Mouse (Mus musculus) neural tube, embryonic 15.5 days (tissue): ENCODE measurements around the gene Ptprcap. TPM values are rescaled to one million over a fixed set of nuclear protein-coding genes. Genes with fewer than 3 reads are reported as not detected.

Experiments used
- ATAC-seq: fragments of 200-750 bp; cut with Nextera tagmentation; 2 replicates; pipeline ENCODE4 v1.8.0; 2017; ENCODE audit warnings: mild to moderate bottlenecking, moderate TSS enrichment, moderate library complexity; ENCODE audit not compliant: low FRiP score
- H3K27ac ChIP-seq: fragments of 300-500 bp; sonication (generic); replicated peaks from 2 replicates; pipeline ENCODE4 v1.5.1; 2015; ENCODE audit warnings: mild to moderate bottlenecking, inconsistent platforms
- H3K27me3 ChIP-seq: fragments of 300-500 bp; sonication (generic); replicated peaks from 2 replicates; pipeline ENCODE4 v1.6.1; 2015; ENCODE audit warnings: inconsistent platforms
- H3K36me3 ChIP-seq: fragments of 300-500 bp; sonication (generic); 2 replicates; pipeline ENCODE4 v1.6.1; 2015; ENCODE audit warnings: inconsistent platforms
- H3K4me1 ChIP-seq: fragments of 300-500 bp; sonication (generic); 2 replicates; pipeline ENCODE4 v1.6.1; 2015; ENCODE audit warnings: inconsistent platforms
- H3K4me2 ChIP-seq: fragments of 300-500 bp; sonication (generic); 2 replicates; pipeline ENCODE4 v1.6.1; 2015; ENCODE audit warnings: inconsistent platforms, mild to moderate bottlenecking, moderate library complexity
- H3K4me3 ChIP-seq: fragments of 300-500 bp; sonication (generic); replicated peaks from 2 replicates; pipeline ENCODE4 v1.5.1; 2015; ENCODE audit warnings: mild to moderate bottlenecking, inconsistent platforms
- H3K9ac ChIP-seq: fragments of 300-500 bp; sonication (generic); replicated peaks from 2 replicates; pipeline ENCODE4 v1.6.1; 2015; ENCODE audit warnings: mild to moderate bottlenecking, inconsistent platforms
- H3K9me3 ChIP-seq: fragments of 300-500 bp; sonication (generic); replicated peaks from 2 replicates; pipeline ENCODE4 v1.6.1; 2016; ENCODE audit warnings: inconsistent platforms
- whole genome bisulfite sequencing: fragments of 180-500 bp; shearing (Covaris S2); methylation state at CpG from one replicate; pipeline ENCODE4 v1.1.7; 2015; ENCODE audit warnings: mixed read lengths; 5-methylcytosine and 5-hydroxymethylcytosine counted together
- polyA plus RNA-seq: library from polyadenylated mRNA; unstranded; fragments of >200 nt; fragmentation: Nextera tagmentation; extraction: Ambion mirVana; gene quantifications from 2 replicates; pipeline ENCODE4 v1.2.1, GENCODE M21; 2015

Gene Ptprcap
- polyA plus RNA-seq, 1 experiment from 2014 or later: 1.0 TPM

DNA sequence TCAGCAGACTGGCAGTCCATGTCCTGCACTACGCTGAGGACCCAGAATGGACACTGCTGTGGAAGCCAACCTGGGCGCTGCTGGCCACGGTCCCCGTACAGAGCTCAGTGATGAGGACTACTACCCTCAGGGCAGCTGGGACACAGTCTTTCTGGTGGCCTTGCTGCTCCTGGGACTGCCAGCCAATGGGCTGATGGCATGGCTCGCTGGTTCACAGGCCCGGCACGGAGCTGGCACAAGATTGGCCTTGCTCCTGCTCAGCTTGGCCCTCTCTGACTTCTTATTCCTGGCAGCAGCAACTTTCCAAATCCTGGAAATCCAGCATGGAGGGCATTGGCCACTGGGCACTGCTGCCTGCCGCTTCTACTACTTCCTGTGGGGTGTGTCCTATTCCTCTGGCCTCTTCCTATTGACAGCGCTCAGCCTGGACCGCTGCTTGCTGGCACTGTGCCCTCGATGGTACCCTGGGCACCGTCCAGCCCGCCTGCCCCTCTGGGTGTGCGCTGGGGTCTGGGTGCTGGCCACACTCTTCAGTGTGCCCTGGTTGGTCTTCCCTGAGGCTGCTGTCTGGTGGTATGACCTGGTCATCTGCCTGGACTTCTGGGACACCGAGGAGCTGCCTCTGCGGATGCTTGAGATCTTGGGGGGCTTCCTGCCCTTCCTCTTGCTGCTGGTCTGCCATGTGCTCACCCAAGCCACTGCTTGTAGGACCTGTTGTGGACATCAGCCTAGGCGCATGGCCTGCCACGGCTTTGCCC, 10.8 kb upstream of the Ptprcap start:
- no peaks in the 10 kb centered on the region for H3K27me3 ChIP-seq
- no peak for ATAC-seq
- H3K27ac ChIP-seq: no peak overlapping the region
- 92% methylated on average over 18 of the region's 18 CpGs for WGBS
- peaks cover 7% of the 10 kb centered on the region for H3K4me1 ChIP-seq
- H3K36me3 ChIP-seq: no peaks in the 10 kb centered on the region
- no peaks in the 10 kb centered on the region for H3K9me3 ChIP-seq
- no peak overlapping the region for H3K4me2 ChIP-seq
- H3K4me3 ChIP-seq: no peak overlapping the region
- H3K9ac ChIP-seq: no peak overlapping the region

DNA sequence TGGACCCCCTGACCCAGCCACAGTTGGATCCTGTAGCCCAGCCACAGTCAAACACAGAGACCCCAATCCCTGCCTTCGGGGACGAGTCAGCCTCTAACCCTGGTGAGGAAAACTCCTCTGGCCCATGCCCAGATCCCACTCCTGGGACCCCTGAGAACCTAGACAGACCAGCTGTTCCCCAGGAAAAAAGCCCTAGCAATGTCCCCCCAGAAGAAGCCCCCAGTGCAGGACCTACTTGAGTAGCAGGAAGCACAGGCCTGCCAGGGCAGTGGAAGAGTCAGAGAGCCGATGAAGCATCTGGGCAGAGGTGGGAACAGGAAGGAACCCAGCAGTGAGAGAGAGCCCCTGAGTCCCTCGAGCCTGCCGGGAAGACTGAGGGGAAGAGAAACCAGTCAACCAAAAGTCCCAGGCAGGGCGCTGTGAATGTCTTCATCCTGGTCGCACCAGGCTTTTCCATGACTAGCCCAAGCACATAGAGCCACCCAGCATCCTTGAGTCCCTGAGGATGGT, 9.6 kb upstream of the Ptprcap start, which contains the start of gene Cabp4:
TSS of gene Cabp4 (minus strand) at position 275 of the 510 bp plus-strand sequence.
- H3K4me2 ChIP-seq: no peak within 1 kb of the TSS
- 82% methylated on average over 7 of the region's 7 CpGs for WGBS

DNA sequence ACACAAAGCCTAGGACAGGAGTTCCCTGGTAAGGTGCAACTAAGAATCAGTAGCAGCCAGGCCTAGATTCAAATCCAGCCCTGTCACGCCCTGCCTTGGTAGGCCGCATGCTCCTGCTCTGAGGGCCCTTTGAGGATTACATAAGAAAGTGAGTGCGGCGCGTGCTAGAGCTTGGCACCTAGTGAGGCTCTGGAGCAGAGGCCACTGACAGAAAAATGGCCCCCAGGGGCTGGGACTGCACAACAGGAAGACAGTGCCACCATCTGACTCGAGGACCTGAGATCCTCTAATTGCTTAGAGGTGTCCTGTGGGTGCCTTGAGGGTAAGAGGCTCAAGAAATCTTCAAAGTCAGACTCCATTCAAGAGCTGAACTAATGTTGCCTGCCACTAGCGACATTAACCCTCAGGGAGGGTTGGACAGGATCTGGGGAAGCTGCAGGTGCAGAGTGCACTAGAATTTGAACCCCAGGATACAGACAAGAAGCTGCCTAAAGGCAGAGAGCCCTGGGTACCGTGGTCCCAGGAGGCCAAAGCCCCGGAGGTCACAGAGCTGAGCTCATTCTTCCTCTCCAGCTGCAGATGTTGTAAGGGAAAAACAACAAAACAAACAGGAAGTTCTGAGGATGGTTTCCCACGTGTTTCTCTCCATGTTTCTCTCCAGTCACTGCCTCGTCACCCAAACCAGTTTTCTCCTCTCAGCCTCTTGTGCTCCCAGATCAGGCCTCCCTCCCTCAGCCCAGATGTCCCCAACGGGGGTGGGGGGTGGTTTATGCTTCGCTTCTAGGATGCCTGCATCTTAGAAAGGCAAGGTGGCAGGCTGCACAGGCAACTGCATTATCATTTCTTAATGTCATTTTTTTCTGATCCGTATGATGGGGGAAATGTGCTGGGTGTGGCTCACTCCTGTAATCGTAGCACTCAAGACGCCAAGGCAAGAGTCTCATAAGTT, 8.6 kb upstream of the Ptprcap start:
- Histone ChIP-seq H3K4me3 (no peak overlapping the region), H3K27me3 (no peaks in the 10 kb centered on the region), H3K9ac (no peak overlapping the region), H3K4me2 (no peak overlapping the region), H3K36me3 (no peaks in the 10 kb centered on the region), H3K4me1 (peaks cover 18% of the 10 kb centered on the region), H3K9me3 (no peaks in the 10 kb centered on the region), H3K27ac (no peak overlapping the region)
- 86% methylated on average over 16 of the region's 16 CpGs for WGBS
- ATAC-seq: no peak

More for the DNA sequence above, 9.6 kb upstream of the Ptprcap start, which contains the start of gene Cabp4:
- Histone ChIP-seq H3K27me3 (no peaks in the 10 kb centered on the region), H3K4me3 (no peak within 1 kb of the TSS), H3K9me3 (no peaks in the 10 kb centered on the region), H3K9ac (no peak within 1 kb of the TSS), H3K4me1 (peaks cover 14% of the 10 kb centered on the region), H3K27ac (no peak within 1 kb of the TSS), H3K36me3 (no peaks in the 10 kb centered on the region)
- ATAC-seq: no peak

DNA sequence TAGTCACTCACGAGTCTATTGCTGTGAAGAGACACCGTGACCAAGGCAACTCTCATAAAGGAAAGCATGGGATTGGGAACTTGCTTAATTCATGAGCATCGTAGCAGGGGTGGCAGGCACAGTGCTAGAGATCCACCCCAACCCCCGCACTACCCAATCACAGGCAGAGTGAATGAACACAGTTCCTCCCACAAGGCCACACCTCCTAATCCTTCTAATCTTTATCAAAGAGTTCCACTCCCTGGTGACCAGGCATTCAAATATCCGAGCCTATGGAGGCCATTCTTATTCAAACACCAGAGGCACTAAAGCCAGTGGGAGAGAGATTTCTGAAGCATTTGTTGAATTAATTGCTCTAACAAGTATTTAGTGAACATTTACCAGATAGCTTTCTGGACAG, 7.5 kb upstream of the Ptprcap start:
- Histone ChIP-seq H3K27ac (no peak overlapping the region), H3K9me3 (no peaks in the 10 kb centered on the region), H3K4me3 (no peak overlapping the region), H3K4me2 (no peak overlapping the region), H3K4me1 (peaks cover 29% of the 10 kb centered on the region), H3K36me3 (peaks cover 9% of the 10 kb centered on the region; the same call in 1 of the 2 replicates), H3K27me3 (no peaks in the 10 kb centered on the region), H3K9ac (no peak overlapping the region)
- WGBS: 91% methylated on average over 5 of the region's 5 CpGs
- ATAC-seq: no peak

DNA sequence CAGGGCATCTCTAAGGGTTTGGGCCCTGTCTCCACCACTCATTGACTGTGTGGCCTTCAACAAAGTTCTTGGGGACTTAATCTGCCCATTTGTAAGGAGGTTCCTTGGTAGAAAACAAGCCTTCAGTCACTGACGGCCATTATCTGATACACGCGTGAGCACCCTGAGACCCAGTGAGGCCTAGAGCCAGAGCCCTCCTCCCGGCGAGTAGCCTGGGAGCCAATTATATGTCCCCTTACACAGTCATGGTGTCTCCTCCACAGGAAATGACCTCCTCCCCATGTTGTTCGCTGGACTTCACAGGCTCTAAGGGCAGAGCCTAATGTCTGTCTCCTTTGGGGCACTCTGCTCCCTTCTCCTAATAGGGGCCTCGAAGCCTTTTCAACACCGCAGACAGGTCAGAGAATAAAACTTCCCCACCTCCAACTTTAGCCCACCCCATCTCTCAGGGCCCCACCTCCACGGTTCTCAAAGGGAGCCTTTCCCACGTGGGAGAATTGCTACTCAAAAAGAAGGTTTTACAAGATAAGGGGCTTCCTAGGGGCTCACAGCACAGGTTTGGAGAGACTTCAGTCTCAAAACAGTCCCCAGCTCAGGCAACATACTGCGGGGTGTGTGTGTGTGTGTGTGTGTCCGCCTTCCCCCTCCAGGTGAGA, 6.9 kb upstream of the Ptprcap start:
- H3K9me3 ChIP-seq: no peaks in the 10 kb centered on the region
- no peak overlapping the region for H3K9ac ChIP-seq

DNA sequence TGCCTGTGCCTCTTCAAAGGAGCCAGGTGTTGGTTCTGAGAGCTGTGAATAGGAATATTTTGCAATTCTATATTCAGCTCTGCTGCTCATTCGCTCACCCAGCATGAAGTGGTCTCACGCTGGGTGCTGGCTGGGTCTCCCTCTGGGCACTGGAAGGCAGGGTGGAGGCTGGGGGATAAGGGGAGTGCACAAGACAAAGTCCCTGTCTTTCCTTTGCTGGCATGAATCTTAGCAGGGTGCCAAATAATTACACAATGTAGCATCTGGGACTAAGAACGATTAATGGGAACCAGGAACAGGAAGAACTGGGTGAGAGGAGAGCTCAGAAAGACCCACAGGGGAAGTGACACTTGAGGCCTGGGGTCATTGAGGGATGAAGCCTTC, 6.4 kb upstream of the Ptprcap start:
- no peaks in the 10 kb centered on the region for H3K27me3 ChIP-seq
- peaks cover 13% of the 10 kb centered on the region; the same call in 1 of the 2 replicates for H3K36me3 ChIP-seq
- 0 out of 2 replicates have a peak overlapping the region, but pooled peaks have one; percentile 78 for H3K27ac ChIP-seq
- no peak overlapping the region for H3K4me3 ChIP-seq
- H3K4me1 ChIP-seq: peaks cover 32% of the 10 kb centered on the region
- H3K9me3 ChIP-seq: no peaks in the 10 kb centered on the region
- WGBS: 52% methylated on average over 3 of the region's 3 CpGs
- H3K4me2 ChIP-seq: no peak overlapping the region
- no peak overlapping the region for H3K9ac ChIP-seq
- ATAC-seq: no peak

More for the DNA sequence above, 6.9 kb upstream of the Ptprcap start:
- Histone ChIP-seq H3K4me1 (peaks cover 32% of the 10 kb centered on the region), H3K4me2 (no peak overlapping the region), H3K27me3 (no peaks in the 10 kb centered on the region), H3K4me3 (no peak overlapping the region), H3K27ac (no peak overlapping the region), H3K36me3 (peaks cover 11% of the 10 kb centered on the region; the same call in 1 of the 2 replicates)
- ATAC-seq: no peak
- 62% methylated on average over 12 of the region's 12 CpGs for WGBS

DNA sequence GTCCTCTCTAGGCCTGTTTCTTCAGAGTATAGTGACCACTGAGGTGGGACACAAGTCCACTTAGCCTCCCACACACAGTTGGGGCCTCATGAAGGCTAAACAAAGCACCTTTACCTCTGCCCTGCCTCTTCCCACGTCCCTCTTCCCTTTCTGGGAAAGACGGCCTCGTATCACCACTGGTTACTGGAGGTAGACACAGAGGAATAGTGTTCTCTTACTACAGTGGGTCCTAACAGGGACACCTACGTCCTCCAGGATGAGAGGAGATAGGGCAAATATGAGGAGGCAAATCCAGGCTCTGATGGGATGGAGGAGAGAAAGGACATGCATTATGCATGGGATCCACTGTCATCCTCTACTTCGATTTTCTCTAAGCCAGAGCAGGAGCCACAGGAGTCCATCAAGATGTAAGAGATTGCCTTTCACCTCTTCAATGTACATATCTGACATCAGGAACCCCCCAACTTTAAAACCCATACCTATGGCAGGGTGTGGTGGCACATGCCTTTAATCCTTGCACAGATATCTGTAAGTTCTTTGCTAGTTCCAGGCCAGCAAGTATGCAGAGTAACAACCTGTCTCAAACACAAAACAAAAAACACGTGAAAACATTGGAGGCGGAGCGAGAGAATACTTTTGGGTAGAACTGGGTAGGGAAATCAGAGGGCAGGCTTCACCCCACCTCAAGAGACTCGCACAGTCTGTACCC, 5.5 kb upstream of the Ptprcap start:
- ATAC-seq: peak; percentile 15; the same call in 1 of the 2 replicates

DNA sequence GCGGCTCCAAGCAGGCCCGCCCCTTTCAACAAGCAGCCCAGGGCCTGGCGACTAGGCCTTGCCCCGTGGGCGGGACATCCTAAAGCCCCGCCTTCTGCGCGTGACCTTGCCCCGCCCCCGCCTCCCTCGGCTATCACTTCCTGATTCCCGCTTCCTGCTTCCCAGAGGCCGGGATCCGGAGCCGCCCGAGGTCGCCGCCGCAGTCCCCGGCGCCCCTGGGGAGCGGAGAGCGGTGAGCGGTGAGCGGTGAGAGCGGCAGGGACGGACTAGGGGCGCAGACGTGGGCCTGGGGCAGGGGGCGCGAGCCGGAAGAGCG, 5.0 kb upstream of the Ptprcap start, which contains the start of gene Coro1b:
TSS of gene Coro1b (plus strand) at position 129 of the 316 bp plus-strand sequence.
- Histone ChIP-seq H3K27ac (peak within 1 kb of the TSS; percentile 78), H3K36me3 (peaks cover 17% of the 10 kb centered on the region; the same call in 1 of the 2 replicates), H3K9ac (peak within 1 kb of the TSS; percentile 86), H3K9me3 (no peaks in the 10 kb centered on the region), H3K4me2 (peak within 1 kb of the TSS; percentile 89), H3K4me1 (peaks cover 32% of the 10 kb centered on the region), H3K27me3 (no peaks in the 10 kb centered on the region), H3K4me3 (peak within 1 kb of the TSS; percentile 83)
- peak; percentile 95 for ATAC-seq
- under 1% methylated on average over 30 of the region's 33 CpGs for WGBS

More for the DNA sequence above, 5.5 kb upstream of the Ptprcap start:
- peak overlapping the region; percentile 89 for H3K4me2 ChIP-seq
- no peaks in the 10 kb centered on the region for H3K27me3 ChIP-seq
- H3K27ac ChIP-seq: peak overlapping the region; percentile 78
- H3K9me3 ChIP-seq: no peaks in the 10 kb centered on the region
- H3K36me3 ChIP-seq: peaks cover 14% of the 10 kb centered on the region; the same call in 1 of the 2 replicates
- WGBS: 37% methylated on average over 9 of the region's 9 CpGs
- peaks cover 32% of the 10 kb centered on the region for H3K4me1 ChIP-seq
- H3K4me3 ChIP-seq: peak overlapping the region; percentile 83
- peak overlapping the region; percentile 86 for H3K9ac ChIP-seq

DNA sequence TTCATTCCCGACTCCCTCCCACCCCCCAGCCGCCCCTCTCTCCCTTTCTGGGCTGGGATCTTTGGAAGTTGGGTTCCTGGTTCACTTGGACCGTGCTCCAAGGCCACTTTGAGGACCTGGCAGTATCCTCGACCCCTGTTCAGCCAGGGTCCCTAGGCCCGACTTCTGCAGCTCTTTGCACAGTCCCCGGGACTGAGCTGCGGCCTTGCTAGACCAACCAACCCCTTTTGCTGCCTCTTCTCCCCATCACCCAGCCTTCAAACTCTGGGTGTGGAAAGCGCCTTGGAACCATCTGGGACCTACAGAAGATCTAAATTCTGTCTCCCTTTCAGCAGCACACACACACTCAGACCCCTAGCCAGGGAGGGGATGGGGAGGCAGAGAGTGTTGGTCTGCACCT, 4.6 kb upstream of the Ptprcap start:
- 3% methylated on average over 7 of the region's 8 CpGs for WGBS
- H3K9me3 ChIP-seq: no peaks in the 10 kb centered on the region
- H3K4me3 ChIP-seq: peak overlapping the region; percentile 83
- ATAC-seq: peak; percentile 21; the same call in 1 of the 2 replicates
- H3K9ac ChIP-seq: peak overlapping the region; percentile 86
- peaks cover 32% of the 10 kb centered on the region for H3K4me1 ChIP-seq
- H3K27ac ChIP-seq: peak overlapping the region; percentile 78
- peak overlapping the region; percentile 89 for H3K4me2 ChIP-seq
- H3K27me3 ChIP-seq: no peaks in the 10 kb centered on the region
- H3K36me3 ChIP-seq: peaks cover 21% of the 10 kb centered on the region; the same call in 1 of the 2 replicates

DNA sequence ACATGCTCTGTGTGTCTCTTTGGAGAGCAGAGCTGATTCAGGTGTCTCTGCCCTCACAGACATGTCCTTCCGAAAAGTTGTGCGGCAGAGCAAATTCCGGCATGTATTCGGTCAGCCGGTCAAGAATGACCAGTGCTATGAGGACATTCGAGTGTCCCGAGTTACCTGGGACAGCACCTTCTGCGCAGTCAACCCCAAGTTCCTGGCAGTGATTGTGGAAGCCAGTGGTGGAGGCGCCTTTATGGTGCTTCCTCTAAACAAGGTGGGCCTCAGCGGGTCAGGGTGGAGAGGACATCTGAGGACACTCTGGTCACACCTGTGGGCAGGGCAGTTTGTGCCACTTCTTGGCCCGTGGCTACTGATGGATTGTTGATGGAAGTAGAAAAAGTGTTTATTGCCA, 4.1 kb upstream of the Ptprcap start:
- ATAC-seq: no peak
- Histone ChIP-seq H3K27ac (no peak overlapping the region), H3K4me2 (peak overlapping the region; percentile 89), H3K9ac (peak overlapping the region; percentile 86), H3K4me3 (peak overlapping the region; percentile 83), H3K9me3 (no peaks in the 10 kb centered on the region), H3K27me3 (no peaks in the 10 kb centered on the region), H3K4me1 (peaks cover 32% of the 10 kb centered on the region), H3K36me3 (peaks cover 22% of the 10 kb centered on the region; the same call in 1 of the 2 replicates)
- 93% methylated on average over 11 of the region's 11 CpGs for WGBS
